Comparison of ENCODE assay signal across 16 mouse cellular contexts in the genomic region with DNA sequence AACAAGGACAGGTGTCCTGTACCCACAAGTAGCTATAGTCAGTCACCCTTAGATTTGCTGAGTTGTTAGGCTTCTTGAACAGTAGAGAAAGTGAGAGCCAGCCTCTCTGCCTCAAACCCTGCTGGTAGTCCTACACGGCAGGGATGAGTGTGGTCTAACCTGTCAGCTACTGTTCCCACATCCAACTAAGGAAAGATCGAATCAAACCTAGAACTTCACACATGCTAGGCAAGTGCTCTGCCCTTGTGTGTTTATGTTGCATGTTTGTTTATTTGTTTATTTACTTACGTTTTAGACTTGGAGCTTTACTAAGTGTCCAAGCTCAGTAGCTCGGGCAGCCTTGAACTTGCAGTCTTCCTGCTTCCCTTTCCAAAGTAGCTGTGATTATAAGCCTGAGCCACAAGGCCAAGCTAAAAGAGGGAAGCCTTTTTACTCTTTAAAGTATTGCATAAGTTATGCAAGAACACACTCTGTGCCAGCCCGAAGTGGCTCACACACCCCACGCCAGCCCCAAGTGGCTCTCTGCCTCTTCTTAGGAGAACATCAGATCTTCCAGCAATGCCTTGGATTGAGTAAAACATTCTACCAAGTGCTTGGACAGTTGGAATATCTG.
DNase-seq lines count a peak whose midpoint lies in the region; ATAC-seq lines count a peak whose summit lies in the region.
"Had no signal": no experiment of that assay in that cellular context is flagged by ENCODE, and none has a peak within 500 bp of the region (broad histone marks: within the 10 kb centered on the region; RNA-seq: fewer than 3 reads in every experiment).

No protein-coding gene starts in this region.

- H3K4me3 ChIP-seq in hindbrain, embryonic 13.5 days: no peak overlapping the region
- H3K4me3 ChIP-seq in hindbrain, embryonic 14.5 days (replicated peaks; ENCODE audit: low read length): no peak overlapping the region
- H3K4me3 ChIP-seq: embryonic facial prominence, embryonic 15.5 days; heart, embryonic 15.5 days; intestine, embryonic 15.5 days; layer of hippocampus, adult 2 months; limb, embryonic 12.5 days had no signal

- H3K36me3 ChIP-seq in hindbrain, embryonic 13.5 days: no peaks in the 10 kb centered on the region
- H3K36me3 ChIP-seq in hindbrain, embryonic 14.5 days (replicated peaks; ENCODE audit: control insufficient read depth, insufficient read depth): no peaks in the 10 kb centered on the region
- H3K36me3 ChIP-seq: embryonic facial prominence, embryonic 15.5 days; G1E; heart, embryonic 15.5 days; intestine, embryonic 15.5 days; limb, embryonic 12.5 days had no signal

- no peak for ATAC-seq in hindbrain, embryonic 13.5 days (ENCODE audit: low FRiP score)
- no peak for ATAC-seq in hindbrain, embryonic 14.5 days (ENCODE audit: low FRiP score)
- ATAC-seq: intestine, embryonic 15.5 days had no signal

- no peak overlapping the region for H3K9ac ChIP-seq in hindbrain, embryonic 13.5 days
- no peak overlapping the region for H3K9ac ChIP-seq in hindbrain, embryonic 14.5 days
- H3K9ac ChIP-seq: embryonic facial prominence, embryonic 15.5 days; heart, embryonic 15.5 days; intestine, embryonic 15.5 days; limb, embryonic 12.5 days had no signal

- H3K9me3 ChIP-seq in hindbrain, embryonic 13.5 days: no peaks in the 10 kb centered on the region
- H3K9me3 ChIP-seq in hindbrain, embryonic 14.5 days (ENCODE audit: control insufficient read depth, low read length): no peaks in the 10 kb centered on the region
- H3K9me3 ChIP-seq: embryonic facial prominence, embryonic 15.5 days; heart, embryonic 15.5 days; intestine, embryonic 15.5 days; limb, embryonic 12.5 days had no signal

- peaks cover 12% of the 10 kb centered on the region; the same call in 1 of the 2 replicates for H3K27me3 ChIP-seq in hindbrain, embryonic 13.5 days
- no peaks in the 10 kb centered on the region for H3K27me3 ChIP-seq in hindbrain, embryonic 14.5 days (ENCODE audit: control insufficient read depth, insufficient read depth, low read length)
- H3K27me3 ChIP-seq: embryonic facial prominence, embryonic 15.5 days; heart, embryonic 15.5 days; limb, embryonic 12.5 days had no signal

- peaks cover 43% of the 10 kb centered on the region for H3K4me1 ChIP-seq in hindbrain, embryonic 13.5 days (replicated peaks)
- H3K4me1 ChIP-seq in hindbrain, embryonic 14.5 days (replicated peaks; ENCODE audit: control insufficient read depth, insufficient read depth, low read length): peaks cover 16% of the 10 kb centered on the region

- peak overlapping the region; percentile 40; the same call in 1 of the 2 replicates for H3K27ac ChIP-seq in hindbrain, embryonic 13.5 days
- no peak overlapping the region for H3K27ac ChIP-seq in hindbrain, embryonic 14.5 days
- H3K27ac ChIP-seq: embryonic facial prominence, embryonic 15.5 days; intestine, embryonic 15.5 days; layer of hippocampus, adult 2 months; limb, embryonic 12.5 days; macrophage had no signal

- WGBS in hindbrain, embryonic 13.5 days: 87% methylated on average over 6 of the region's 6 CpGs
- WGBS in hindbrain, embryonic 14.5 days: 90% methylated on average over 6 of the region's 6 CpGs

- H3K4me2 ChIP-seq in hindbrain, embryonic 13.5 days: no peak overlapping the region
- H3K4me2 ChIP-seq in hindbrain, embryonic 14.5 days (replicated peaks): no peak overlapping the region
- H3K4me2 ChIP-seq: embryonic facial prominence, embryonic 15.5 days; heart, embryonic 15.5 days; intestine, embryonic 15.5 days; limb, embryonic 12.5 days had no signal

- no peak for DNase-seq in hindbrain, embryonic 14.5 days (ENCODE audit: low spot score)
- DNase-seq in adipocyte (ENCODE audit: low spot score): peak; percentile 84
- DNase-seq in brain, adult 2 months (ENCODE audit: low read depth, low spot score): peak; percentile 70
- peak; percentile 44 to 65 for DNase-seq in lung, postnatal 4 days
- no peak for DNase-seq in gastrocnemius, postnatal 10 days
- no peak for DNase-seq in natural killer cell, adult 2 months (ENCODE audit: low spot score in 2 of 2)
- DNase-seq: spleen, adult 18-20 months; thymus, adult 2 months had no signal

Comparison
In these comparisons a context has a peak if more than half of its experiments do, and no peak if none do; other contexts are left out.
1. DNase-seq: peak in adipocyte (single experiment), brain, adult 2 months (single experiment) and lung, postnatal 4 days (2 of 2); none in hindbrain, embryonic 14.5 days (single experiment), gastrocnemius, postnatal 10 days (single experiment) and natural killer cell, adult 2 months (0 of 2).